Mouse (Mus musculus) ES-Bruce4 (cell line): ENCODE data around the gene Tmem150b. TPM values are rescaled to one million over a fixed set of nuclear protein-coding genes. Genes with fewer than 3 reads are reported as not detected.

Experiments used
- H3K27ac ChIP-seq: 2 replicates; pipeline ENCODE4 v1.5.1; 2012; ENCODE audit warnings: low read length, inconsistent platforms; ENCODE audit not compliant: insufficient read depth
- H3K27me3 ChIP-seq: 2 replicates; pipeline ENCODE4 v1.6.1; 2012; ENCODE audit warnings: mild to moderate bottlenecking, low read length, inconsistent platforms; ENCODE audit not compliant: control insufficient read depth, poor library complexity, insufficient read depth, severe bottlenecking
- H3K36me3 ChIP-seq: 2 replicates; pipeline ENCODE4 v1.6.1; 2012; ENCODE audit warnings: inconsistent platforms, mild to moderate bottlenecking, low read length, moderate library complexity; ENCODE audit not compliant: control insufficient read depth, poor library complexity, insufficient read depth, severe bottlenecking
- H3K4me1 ChIP-seq: one replicate; pipeline ENCODE4 v1.8.1; 2011; ENCODE audit warnings: low read length; ENCODE audit not compliant: control insufficient read depth, insufficient read depth
- H3K4me3 ChIP-seq: 2 replicates; pipeline ENCODE4 v1.5.1; 2011; ENCODE audit warnings: low read depth, mild to moderate bottlenecking, low read length
- H3K9ac ChIP-seq: 2 replicates; pipeline ENCODE4 v1.6.1; 2012; ENCODE audit warnings: low read depth, mild to moderate bottlenecking, inconsistent platforms; ENCODE audit not compliant: poor library complexity, severe bottlenecking
- H3K9me3 ChIP-seq: replicated peaks from 2 replicates; pipeline ENCODE4 v1.6.1; 2012; ENCODE audit warnings: mild to moderate bottlenecking, low read length, inconsistent platforms; ENCODE audit not compliant: control insufficient read depth, poor library complexity, insufficient read depth, severe bottlenecking
- CTCF ChIP-seq: IDR thresholded peaks from one replicate; pipeline ENCODE4 v1.8.1; 2011; ENCODE audit warnings: low read depth, low read length
- EP300 ChIP-seq: IDR thresholded peaks from 2 replicates; pipeline ENCODE4 v1.6.1; 2011; ENCODE audit warnings: low read depth, low read length; ENCODE audit not compliant: insufficient read depth
- POLR2A ChIP-seq: IDR thresholded peaks from one replicate; pipeline ENCODE4 v1.8.1; 2011; ENCODE audit warnings: low read length; ENCODE audit not compliant: insufficient read depth
- polyA plus RNA-seq: library from polyadenylated mRNA; stranded (reverse); fragments of >200 nt; gene quantifications from 2 replicates; pipeline ENCODE4 v1.2.4, GENCODE M21; 2011; ENCODE audit warnings: low read depth; ENCODE audit not compliant: missing spikeins, insufficient read depth, insufficient read length

Tmem150b gene
- polyA plus RNA-seq, 1 experiment: not detected

GRCm38 (mm10) chr7:4751971-4752820, 27.1 kb upstream of the Tmem150b start:
- H3K36me3 ChIP-seq: peaks cover 16% of the 10 kb centered on the region
- H3K4me1 ChIP-seq: no peaks in the 10 kb centered on the region
- peak overlapping the region; percentile 89 for H3K9ac ChIP-seq
- H3K27me3 ChIP-seq: no peaks in the 10 kb centered on the region
- TF ChIP-seq POLR2A: peak; percentile 89
- peak; percentile 78 for TF ChIP-seq EP300
- TF ChIP-seq CTCF: no peak
- peak overlapping the region; percentile 92 for H3K27ac ChIP-seq
- peak overlapping the region; percentile 89 for H3K4me3 ChIP-seq
- H3K9me3 ChIP-seq: no peaks in the 10 kb centered on the region

DNA sequence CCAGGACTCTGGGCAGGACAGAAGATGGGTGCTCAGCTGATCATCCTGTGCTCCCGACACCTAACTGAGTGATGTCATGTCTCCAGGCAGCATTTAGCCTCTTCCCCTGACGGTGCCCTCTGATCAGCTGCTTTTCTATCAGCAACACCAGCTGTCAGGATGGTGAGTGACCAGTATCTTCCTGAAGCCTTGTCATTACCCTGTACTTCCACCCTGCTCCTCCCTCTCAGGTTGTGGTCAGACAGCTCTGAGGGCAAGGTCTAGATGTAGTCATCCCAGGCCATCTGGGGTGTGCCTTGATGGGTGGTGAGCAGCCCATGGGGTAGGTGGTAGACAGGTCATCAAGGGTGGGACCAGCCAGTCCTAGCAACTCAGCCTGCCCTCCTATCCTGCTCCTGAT, 24.1 kb upstream of the Tmem150b start:
- TF ChIP-seq CTCF (no peak), EP300 (no peak), POLR2A (no peak)
- H3K4me3 ChIP-seq: no peak overlapping the region

GRCm38 (mm10) chr7:4748321-4748720, 23.3 kb upstream of the Tmem150b start:
- Histone ChIP-seq H3K4me1 (no peaks in the 10 kb centered on the region), H3K9ac (no peak overlapping the region), H3K4me3 (no peak overlapping the region), H3K27me3 (no peaks in the 10 kb centered on the region), H3K9me3 (no peaks in the 10 kb centered on the region), H3K27ac (no peak overlapping the region), H3K36me3 (peaks cover 20% of the 10 kb centered on the region)
- no peak for TF ChIP-seq EP300
- TF ChIP-seq CTCF: no peak
- no peak for TF ChIP-seq POLR2A

More for the DNA sequence above, 24.1 kb upstream of the Tmem150b start:
- Histone ChIP-seq H3K4me1 (no peaks in the 10 kb centered on the region), H3K27me3 (no peaks in the 10 kb centered on the region), H3K27ac (no peak overlapping the region), H3K9me3 (no peaks in the 10 kb centered on the region), H3K9ac (no peak overlapping the region), H3K36me3 (peaks cover 20% of the 10 kb centered on the region)

- Histone ChIP-seq H3K27ac (no peak overlapping the region), H3K27me3 (no peaks in the 10 kb centered on the region), H3K9ac (no peak overlapping the region), H3K4me1 (no peaks in the 10 kb centered on the region), H3K36me3 (peaks cover 29% of the 10 kb centered on the region), H3K9me3 (no peaks in the 10 kb centered on the region), H3K4me3 (no peak overlapping the region)
- no peak for TF ChIP-seq EP300
- TF ChIP-seq CTCF: no peak
- TF ChIP-seq POLR2A: no peak
These were observed 22.3 kb upstream of the Tmem150b start for GRCm38 (mm10) chr7:4747156-4747899.

DNA sequence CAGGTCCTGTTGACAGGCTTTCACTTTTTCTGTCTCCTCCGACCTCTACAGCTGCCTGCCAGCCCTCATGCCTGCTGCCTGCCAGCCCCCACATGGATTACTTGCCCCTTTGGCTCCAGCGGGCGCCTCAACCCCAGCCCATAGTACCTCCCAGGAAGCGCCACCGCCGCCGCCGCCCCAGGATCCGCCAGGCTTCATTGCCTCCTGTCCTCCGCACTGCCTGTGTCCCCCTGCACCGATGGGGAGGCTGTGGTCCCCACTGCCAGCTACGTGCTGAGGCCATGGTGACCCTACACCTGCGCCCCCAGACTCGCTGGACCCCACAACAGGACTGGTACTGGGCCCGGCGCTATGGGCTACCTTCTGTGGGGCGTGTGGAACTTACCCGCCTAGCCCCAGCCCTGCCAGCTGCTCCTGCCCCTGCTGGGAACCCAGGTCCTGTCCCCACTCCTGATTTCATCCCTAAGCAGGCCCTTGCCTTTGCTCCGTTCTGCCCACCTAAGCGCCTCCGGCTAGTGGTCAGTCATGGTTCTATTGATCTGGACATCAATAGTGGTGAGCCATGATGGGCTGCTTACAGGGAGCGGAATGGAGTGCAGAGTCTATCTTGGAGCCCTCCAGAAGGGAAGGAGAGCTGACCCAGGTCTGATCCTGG, 21.4 kb upstream of the Tmem150b start:
- Histone ChIP-seq H3K27ac (no peak overlapping the region), H3K4me3 (no peak overlapping the region), H3K9ac (no peak overlapping the region), H3K27me3 (no peaks in the 10 kb centered on the region), H3K9me3 (no peaks in the 10 kb centered on the region), H3K36me3 (peaks cover 32% of the 10 kb centered on the region), H3K4me1 (no peaks in the 10 kb centered on the region)
- no peak for TF ChIP-seq EP300
- no peak for TF ChIP-seq POLR2A
- no peak for TF ChIP-seq CTCF
